Mouse (Mus musculus) embryonic facial prominence, embryonic 12.5 days (tissue): Measurements from ENCODE around the gene Tspan18. TPM values are rescaled to one million over a fixed set of nuclear protein-coding genes. Genes with fewer than 3 reads are reported as not detected.

ENCODE experiments used
- ATAC-seq: fragments of 200-750 bp; cut with Nextera tagmentation; 2 replicates; pipeline ENCODE4 v1.8.0; 2017; ENCODE audit not compliant: insufficient number of reproducible peaks, insufficient read depth, low FRiP score, low TSS enrichment
- H3K27ac ChIP-seq: fragments of 300-500 bp; sonication (generic); 2 replicates; pipeline ENCODE4 v1.5.1; 2016; ENCODE audit warnings: mild to moderate bottlenecking
- H3K27me3 ChIP-seq: fragments of 300-500 bp; sonication (generic); 2 replicates; pipeline ENCODE4 v1.6.1; 2016; ENCODE audit warnings: mild to moderate bottlenecking, moderate library complexity
- H3K36me3 ChIP-seq: fragments of 300-500 bp; sonication (generic); 2 replicates; pipeline ENCODE4 v1.6.1; 2016; ENCODE audit warnings: mild to moderate bottlenecking
- H3K4me1 ChIP-seq: fragments of 300-500 bp; sonication (generic); 2 replicates; pipeline ENCODE4 v1.6.1; 2016
- H3K4me2 ChIP-seq: fragments of 300-500 bp; sonication (generic); replicated peaks from 2 replicates; pipeline ENCODE4 v1.6.1; 2016; ENCODE audit warnings: mild to moderate bottlenecking, moderate library complexity
- H3K4me3 ChIP-seq: fragments of 300-500 bp; sonication (generic); 2 replicates; pipeline ENCODE4 v1.5.1; 2016; ENCODE audit warnings: mild to moderate bottlenecking
- H3K9ac ChIP-seq: fragments of 300-500 bp; sonication (generic); 2 replicates; pipeline ENCODE4 v1.6.1; 2016; ENCODE audit warnings: mild to moderate bottlenecking, moderate library complexity
- H3K9me3 ChIP-seq: fragments of 300-500 bp; sonication (generic); 2 replicates; pipeline ENCODE4 v1.6.1; 2016; ENCODE audit warnings: mild to moderate bottlenecking, moderate library complexity
- WGBS: fragments of 180-500 bp; shearing (Covaris S2); methylation state at CpG from one replicate; pipeline ENCODE4 v1.1.7; 2016; 5-methylcytosine and 5-hydroxymethylcytosine counted together
- polyA plus RNA-seq: library from polyadenylated mRNA; unstranded; fragments of >200 nt; fragmentation: Nextera tagmentation; extraction: Ambion mirVana; gene quantifications from 2 replicates; pipeline ENCODE4 v1.2.1, GENCODE M21; 2016

Gene Tspan18
- polyA plus RNA-seq, 1 experiment from 2014 or later = 16.3 TPM

- Histone ChIP-seq H3K27ac (no peak overlapping the region), H3K4me1 (no peaks in the 10 kb centered on the region)
- no peak for ATAC-seq
Observed at GRCm38 (mm10) chr2:93360310-93360709, 26.0 kb upstream of the Tspan18 start.

GRCm38 (mm10) chr2:93357391-93357790, 23.1 kb upstream of the Tspan18 start:
- no peaks in the 10 kb centered on the region for H3K4me1 ChIP-seq
- no peaks in the 10 kb centered on the region for H3K36me3 ChIP-seq
- no peak overlapping the region for H3K9ac ChIP-seq
- no peaks in the 10 kb centered on the region for H3K9me3 ChIP-seq
- WGBS = 59% methylated on average over 2 of the region's 2 CpGs
- H3K27ac ChIP-seq = no peak overlapping the region
- no peaks in the 10 kb centered on the region for H3K27me3 ChIP-seq
- H3K4me2 ChIP-seq = no peak overlapping the region
- no peak overlapping the region for H3K4me3 ChIP-seq
- no peak for ATAC-seq

More at GRCm38 (mm10) chr2:93360310-93360709, 26.0 kb upstream of the Tspan18 start:
- Histone ChIP-seq H3K27me3 (no peaks in the 10 kb centered on the region), H3K4me2 (no peak overlapping the region), H3K36me3 (no peaks in the 10 kb centered on the region), H3K4me3 (no peak overlapping the region), H3K9ac (no peak overlapping the region), H3K9me3 (no peaks in the 10 kb centered on the region)
- 66% methylated on average over 6 of the region's 6 CpGs for WGBS

DNA sequence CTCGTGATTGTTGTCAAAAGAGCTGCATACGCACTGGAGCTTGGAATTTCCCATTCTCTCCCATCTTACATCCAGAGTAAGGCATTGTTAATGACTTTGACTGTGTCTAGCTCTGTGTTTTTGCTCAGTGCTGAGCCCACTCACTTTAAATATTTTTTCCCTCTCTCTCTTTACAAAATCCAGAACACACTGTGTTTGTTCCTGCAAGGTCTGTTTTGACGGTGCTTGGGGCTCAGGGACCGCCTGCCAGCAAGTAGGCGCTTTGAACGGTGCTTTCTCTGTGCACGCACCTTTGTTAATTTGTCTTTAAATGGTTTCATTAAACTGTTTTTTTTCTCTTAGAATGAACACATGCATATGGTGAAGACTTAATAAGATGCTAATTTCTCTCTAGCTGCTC, 21.5 kb upstream of the Tspan18 start:
- Histone ChIP-seq H3K9ac (no peak overlapping the region), H3K9me3 (no peaks in the 10 kb centered on the region), H3K4me2 (no peak overlapping the region), H3K27me3 (no peaks in the 10 kb centered on the region), H3K4me1 (no peaks in the 10 kb centered on the region), H3K27ac (no peak overlapping the region), H3K4me3 (no peak overlapping the region), H3K36me3 (no peaks in the 10 kb centered on the region)
- no peak for ATAC-seq
- WGBS = 58% methylated on average over 7 of the region's 7 CpGs

- H3K4me1 ChIP-seq = no peaks in the 10 kb centered on the region
- WGBS = 78% methylated on average over 1 of the region's 1 CpGs
Observed at GRCm38 (mm10) chr2:93354621-93355020, 20.3 kb upstream of the Tspan18 start.

GRCm38 (mm10) chr2:93353725-93354124, 19.4 kb upstream of the Tspan18 start:
- Histone ChIP-seq H3K4me2 (no peak overlapping the region), H3K27ac (0 out of 2 replicates have a peak overlapping the region, but pooled peaks have one; percentile 25), H3K36me3 (no peaks in the 10 kb centered on the region), H3K9me3 (no peaks in the 10 kb centered on the region), H3K9ac (no peak overlapping the region), H3K4me1 (no peaks in the 10 kb centered on the region), H3K27me3 (no peaks in the 10 kb centered on the region), H3K4me3 (no peak overlapping the region)
- no peak for ATAC-seq
- WGBS = 79% methylated on average over 4 of the region's 4 CpGs

More at GRCm38 (mm10) chr2:93354621-93355020, 20.3 kb upstream of the Tspan18 start:
- no peak overlapping the region for H3K4me2 ChIP-seq
- H3K4me3 ChIP-seq = no peak overlapping the region
- no peak overlapping the region for H3K9ac ChIP-seq
- no peaks in the 10 kb centered on the region for H3K27me3 ChIP-seq
- no peaks in the 10 kb centered on the region for H3K36me3 ChIP-seq
- no peak for ATAC-seq
- no peak overlapping the region for H3K27ac ChIP-seq
- H3K9me3 ChIP-seq = no peaks in the 10 kb centered on the region

GRCm38 (mm10) chr2:93352915-93353685, 18.8 kb upstream of the Tspan18 start:
- ATAC-seq = no peak
- no peak overlapping the region for H3K9ac ChIP-seq
- no peak overlapping the region for H3K4me3 ChIP-seq
- no peaks in the 10 kb centered on the region for H3K9me3 ChIP-seq
- H3K36me3 ChIP-seq = no peaks in the 10 kb centered on the region
- no peaks in the 10 kb centered on the region for H3K4me1 ChIP-seq
- no peaks in the 10 kb centered on the region for H3K27me3 ChIP-seq
- H3K4me2 ChIP-seq = no peak overlapping the region
- H3K27ac ChIP-seq = 0 out of 2 replicates have a peak overlapping the region, but pooled peaks have one; percentile 25
- 82% methylated on average over 8 of the region's 8 CpGs for WGBS

DNA sequence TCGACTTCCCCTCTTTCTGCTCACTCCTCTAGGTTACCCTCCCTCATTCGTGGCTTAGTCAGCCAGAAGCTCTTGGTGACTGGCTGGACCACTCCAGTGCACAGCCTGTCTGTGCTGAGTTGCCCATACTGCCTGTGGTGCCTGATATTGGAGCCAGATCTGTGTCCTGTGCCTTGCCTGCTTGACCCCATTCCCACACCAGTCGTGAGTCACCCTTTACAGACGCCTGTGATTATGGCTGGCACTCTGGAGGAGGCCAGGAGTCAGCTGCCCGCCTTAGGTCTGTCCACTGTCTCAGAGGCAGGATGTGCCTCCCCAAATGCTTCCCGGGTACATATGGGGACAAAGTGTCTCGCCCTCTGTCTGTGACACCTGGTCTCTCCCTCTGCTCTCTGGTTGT, 17.0 kb upstream of the Tspan18 start:
- Histone ChIP-seq H3K4me1 (no peaks in the 10 kb centered on the region), H3K27me3 (no peaks in the 10 kb centered on the region), H3K27ac (no peak overlapping the region), H3K4me3 (no peak overlapping the region), H3K36me3 (no peaks in the 10 kb centered on the region), H3K4me2 (no peak overlapping the region), H3K9me3 (no peaks in the 10 kb centered on the region), H3K9ac (no peak overlapping the region)
- WGBS = 64% methylated on average over 7 of the region's 7 CpGs
- ATAC-seq = no peak

- no peaks in the 10 kb centered on the region for H3K4me1 ChIP-seq
- no peak overlapping the region for H3K4me3 ChIP-seq
- H3K27me3 ChIP-seq = no peaks in the 10 kb centered on the region
- H3K36me3 ChIP-seq = no peaks in the 10 kb centered on the region
- no peak overlapping the region for H3K4me2 ChIP-seq
- no peak overlapping the region for H3K27ac ChIP-seq
- H3K9ac ChIP-seq = no peak overlapping the region
- H3K9me3 ChIP-seq = no peaks in the 10 kb centered on the region
- ATAC-seq = no peak
- 82% methylated on average over 5 of the region's 5 CpGs for WGBS
Observed at GRCm38 (mm10) chr2:93347018-93347417, 12.7 kb upstream of the Tspan18 start.

- Histone ChIP-seq H3K4me1 (no peaks in the 10 kb centered on the region), H3K4me3 (no peak overlapping the region), H3K36me3 (no peaks in the 10 kb centered on the region), H3K9ac (no peak overlapping the region), H3K27me3 (no peaks in the 10 kb centered on the region), H3K27ac (no peak overlapping the region), H3K9me3 (no peaks in the 10 kb centered on the region), H3K4me2 (no peak overlapping the region)
- WGBS = 27% methylated on average over 6 of the region's 6 CpGs
- ATAC-seq = no peak
Observed at GRCm38 (mm10) chr2:93346609-93347008, 12.3 kb upstream of the Tspan18 start.

- H3K4me3 ChIP-seq = no peak overlapping the region
- no peaks in the 10 kb centered on the region for H3K9me3 ChIP-seq
- 60% methylated on average over 5 of the region's 5 CpGs for WGBS
- H3K27ac ChIP-seq = no peak overlapping the region
- H3K4me2 ChIP-seq = no peak overlapping the region
- no peaks in the 10 kb centered on the region for H3K4me1 ChIP-seq
- no peaks in the 10 kb centered on the region for H3K27me3 ChIP-seq
- H3K36me3 ChIP-seq = no peaks in the 10 kb centered on the region
- no peak overlapping the region for H3K9ac ChIP-seq
- ATAC-seq = no peak
Observed at GRCm38 (mm10) chr2:93345663-93346268, 11.5 kb upstream of the Tspan18 start.

GRCm38 (mm10) chr2:93339373-93340106, 5.2 kb upstream of the Tspan18 start:
- H3K36me3 ChIP-seq = no peaks in the 10 kb centered on the region
- WGBS = 67% methylated on average over 9 of the region's 9 CpGs
- H3K9me3 ChIP-seq = no peaks in the 10 kb centered on the region
- no peak overlapping the region for H3K4me3 ChIP-seq
- peak overlapping the region; percentile 36; the same call in 1 of the 2 replicates for H3K27ac ChIP-seq
- ATAC-seq = no peak
- 0 out of 2 replicates have a peak, but pooled peaks cover 6% of the 10 kb centered on the region for H3K27me3 ChIP-seq
- peaks cover 8% of the 10 kb centered on the region for H3K4me1 ChIP-seq
- H3K4me2 ChIP-seq = no peak overlapping the region
- no peak overlapping the region for H3K9ac ChIP-seq
